Mouse (Mus musculus): Measurements from ENCODE around the gene Rnd1. TPM values are rescaled to one million over a fixed set of nuclear protein-coding genes. Genes with fewer than 3 reads are reported as not detected.

The Rnd1 gene
- polyA plus RNA-seq (2012; ENCODE audit: insufficient read depth, insufficient read length, low replicate concordance, missing spikeins), result not detected in 2 replicates

DNA sequence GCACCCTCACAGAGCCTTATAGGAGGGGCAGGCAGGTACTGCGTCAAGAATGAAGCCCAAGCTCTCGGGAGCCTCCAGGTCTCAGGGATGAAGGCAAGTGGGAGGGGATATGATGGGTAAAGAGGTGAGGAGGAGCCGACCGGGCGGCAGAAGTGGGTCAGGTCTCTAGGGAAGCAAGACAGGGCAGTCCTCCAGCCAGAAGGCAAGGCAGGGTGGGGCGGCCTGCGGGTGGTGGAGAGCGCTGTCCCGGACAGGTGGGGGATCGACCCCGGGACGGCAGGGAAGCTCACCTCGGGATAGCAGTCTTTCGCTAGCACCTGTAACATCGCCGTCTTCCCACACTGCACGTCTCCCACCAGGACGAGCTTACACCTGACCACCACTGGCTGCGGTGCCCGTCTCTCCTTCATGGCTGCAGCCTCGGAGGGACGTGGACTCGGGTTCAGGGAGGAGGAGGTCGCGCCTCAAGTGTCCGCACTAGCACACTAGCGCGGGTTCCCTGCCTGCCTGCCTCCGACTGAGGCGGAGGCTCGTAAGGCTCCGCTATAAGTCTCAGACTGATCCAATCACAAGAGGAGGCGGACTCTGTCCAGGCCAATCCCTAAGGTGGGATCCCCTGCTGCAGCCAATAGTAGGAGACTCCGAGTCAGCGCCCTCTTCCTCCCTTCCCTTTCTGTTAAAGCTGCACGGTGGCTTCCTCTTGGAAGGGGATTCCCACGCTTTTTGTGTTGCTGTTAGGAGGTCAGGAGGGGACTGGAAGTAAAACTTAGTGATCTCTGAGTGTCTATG lies at the start of gene Rnd1:
Rnd1 (minus strand) TSS at position 522 of the 789 bp plus-strand sequence.
- peak within 1 kb of the TSS; percentile 51 for H3K4me3 ChIP-seq (ENCODE audit: insufficient read depth, low read depth, low read length)
- WGBS, result under 1% methylated on average over 37 of the region's 37 CpGs
- peaks cover 28% of the 10 kb centered on the region for H3K4me1 ChIP-seq (ENCODE audit: control insufficient read depth, insufficient read depth, low read length)
- H3K27ac ChIP-seq (ENCODE audit: insufficient read depth, low read depth, low read length), result no peak within 1 kb of the TSS
- TF ChIP-seq CTCF (IDR thresholded peaks at IDR 0.05; ENCODE audit: insufficient read depth, low read depth, low read length), result no peak
- peak; percentile 99 for TF ChIP-seq POLR2A (IDR thresholded peaks at IDR 0.05; ENCODE audit: insufficient read depth, low read depth, low read length)

DNA sequence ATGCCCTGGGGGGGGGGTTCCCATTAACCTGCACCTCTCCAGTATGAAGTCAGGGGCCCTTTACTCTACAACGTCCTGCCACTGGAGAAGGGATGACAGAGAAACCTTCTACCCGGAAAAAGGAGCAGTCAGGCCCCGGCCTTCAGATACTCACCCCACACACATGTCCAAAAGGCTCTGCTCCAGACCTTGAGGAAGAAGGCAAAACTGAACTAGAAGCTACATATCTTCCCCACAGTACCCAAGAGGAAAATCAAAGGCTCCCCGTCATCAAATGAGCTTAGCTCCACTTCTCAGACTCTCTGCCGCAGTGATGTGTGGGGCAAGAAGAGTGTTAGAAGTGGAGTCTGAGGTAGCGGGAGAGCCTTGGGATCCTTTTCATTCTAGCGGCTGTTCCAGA lies 49.5 kb upstream of the Rnd1 start:
- Histone ChIP-seq H3K27ac (ENCODE audit: insufficient read depth, low read depth, low read length) (no peak overlapping the region), H3K4me1 (ENCODE audit: control insufficient read depth, insufficient read depth, low read length) (peaks cover 33% of the 10 kb centered on the region), H3K4me3 (ENCODE audit: insufficient read depth, low read depth, low read length) (no peak overlapping the region)
- TF ChIP-seq POLR2A (IDR thresholded peaks at IDR 0.05; ENCODE audit: insufficient read depth, low read depth, low read length) (no peak), CTCF (IDR thresholded peaks at IDR 0.05; ENCODE audit: insufficient read depth, low read depth, low read length) (no peak)
- WGBS, result 63% methylated on average over 7 of the region's 7 CpGs

DNA sequence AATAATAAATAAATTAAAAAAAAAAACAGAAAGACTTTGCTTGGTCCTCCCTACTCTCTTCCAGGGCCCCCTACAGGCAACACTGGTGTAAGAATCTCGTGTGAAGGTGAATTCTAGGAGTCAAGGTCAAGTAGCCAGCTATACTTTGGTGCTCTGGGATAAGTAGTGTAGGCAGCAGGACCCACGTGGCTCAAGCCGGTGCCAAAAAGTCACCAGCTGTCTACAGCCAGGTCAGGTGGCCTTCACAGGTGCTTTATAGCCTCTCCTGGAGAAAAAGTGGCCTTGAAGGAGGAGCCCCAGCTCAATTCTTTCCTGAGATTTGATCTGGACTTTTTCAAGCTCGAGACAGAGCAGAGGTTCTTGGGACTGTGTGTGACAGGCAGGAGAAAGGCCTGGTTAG lies 48.8 kb upstream of the Rnd1 start:
- Histone ChIP-seq H3K27ac (ENCODE audit: insufficient read depth, low read depth, low read length) (no peak overlapping the region), H3K4me3 (ENCODE audit: insufficient read depth, low read depth, low read length) (no peak overlapping the region), H3K4me1 (ENCODE audit: control insufficient read depth, insufficient read depth, low read length) (peaks cover 35% of the 10 kb centered on the region)
- WGBS, result 91% methylated on average over 4 of the region's 4 CpGs
- TF ChIP-seq POLR2A (IDR thresholded peaks at IDR 0.05; ENCODE audit: insufficient read depth, low read depth, low read length) (no peak), CTCF (IDR thresholded peaks at IDR 0.05; ENCODE audit: insufficient read depth, low read depth, low read length) (no peak)

DNA sequence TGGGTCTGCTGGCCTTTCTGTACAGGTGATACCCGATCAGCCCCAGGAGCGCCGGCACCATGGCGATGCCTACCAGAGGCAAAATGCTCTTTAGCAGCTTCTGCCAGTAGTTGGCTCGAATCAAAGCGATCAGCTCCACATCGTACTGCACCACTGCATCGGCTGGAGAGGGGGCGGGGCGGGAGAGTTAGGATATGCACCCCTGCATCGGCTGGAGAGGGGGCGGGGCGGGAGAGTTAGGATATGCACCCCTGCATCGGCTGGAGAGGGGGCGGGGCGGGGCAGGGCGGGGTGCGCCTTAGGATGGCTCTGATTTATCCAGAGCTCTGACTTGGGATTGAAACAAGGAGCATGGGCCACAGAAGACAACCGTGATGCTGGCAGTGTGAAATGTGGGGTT lies 47.2 kb upstream of the Rnd1 start:
- TF ChIP-seq CTCF (IDR thresholded peaks at IDR 0.05; ENCODE audit: insufficient read depth, low read depth, low read length), result no peak
- TF ChIP-seq POLR2A (IDR thresholded peaks at IDR 0.05; ENCODE audit: insufficient read depth, low read depth, low read length), result no peak
- WGBS, result 25% methylated on average over 19 of the region's 19 CpGs
- Histone ChIP-seq H3K4me3 (ENCODE audit: insufficient read depth, low read depth, low read length) (no peak overlapping the region), H3K27ac (ENCODE audit: insufficient read depth, low read depth, low read length) (no peak overlapping the region), H3K4me1 (ENCODE audit: control insufficient read depth, insufficient read depth, low read length) (peaks cover 35% of the 10 kb centered on the region)

DNA sequence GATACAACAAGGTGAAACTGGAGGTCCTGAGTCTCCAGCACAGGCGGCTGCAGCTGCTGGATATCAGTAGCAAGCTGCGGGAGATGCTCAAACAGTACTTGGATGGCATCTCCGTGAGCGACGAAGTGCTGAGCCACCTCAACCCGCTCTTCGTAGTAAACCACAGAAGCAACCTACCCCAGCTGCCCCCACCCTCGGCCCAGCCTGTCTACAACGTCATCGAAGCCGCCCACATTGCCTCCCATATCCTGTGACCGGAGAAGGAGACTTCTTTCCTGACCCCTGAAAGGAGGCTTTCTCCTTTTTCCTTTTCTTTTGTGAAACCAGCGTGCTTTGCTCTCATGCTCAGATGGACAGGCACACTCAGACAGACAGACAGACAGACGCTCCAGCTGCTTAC lies 45.6 kb upstream of the Rnd1 start:
- TF ChIP-seq CTCF (IDR thresholded peaks at IDR 0.05; ENCODE audit: insufficient read depth, low read depth, low read length), result no peak
- TF ChIP-seq POLR2A (IDR thresholded peaks at IDR 0.05; ENCODE audit: insufficient read depth, low read depth, low read length), result no peak
- H3K27ac ChIP-seq (ENCODE audit: insufficient read depth, low read depth, low read length), result no peak overlapping the region
- 49% methylated on average over 14 of the region's 14 CpGs for WGBS
- peaks cover 30% of the 10 kb centered on the region for H3K4me1 ChIP-seq (ENCODE audit: control insufficient read depth, insufficient read depth, low read length)
- no peak overlapping the region for H3K4me3 ChIP-seq (ENCODE audit: insufficient read depth, low read depth, low read length)

DNA sequence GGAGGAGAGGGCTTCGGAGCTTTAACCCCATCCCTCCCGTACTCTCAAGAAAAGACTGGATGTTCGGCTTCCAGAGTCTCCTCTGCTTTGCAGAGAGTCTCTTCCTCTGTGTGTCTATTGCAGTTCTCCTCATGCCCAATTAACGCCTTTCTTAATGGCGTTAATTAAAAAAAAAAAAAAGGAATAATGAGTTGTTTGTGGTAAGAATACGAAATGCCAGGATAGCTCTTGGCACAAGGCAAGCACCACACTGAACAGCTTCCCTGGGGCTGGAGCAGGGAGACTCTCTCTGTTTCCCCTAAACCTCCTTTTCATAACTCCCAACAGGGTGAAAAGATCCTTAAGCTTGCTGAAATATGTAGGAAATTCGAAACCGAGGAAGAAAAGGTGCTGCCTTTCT lies 44.9 kb upstream of the Rnd1 start:
- 38% methylated on average over 8 of the region's 8 CpGs for WGBS
- H3K4me3 ChIP-seq (ENCODE audit: insufficient read depth, low read depth, low read length), result no peak overlapping the region
- TF ChIP-seq CTCF (IDR thresholded peaks at IDR 0.05; ENCODE audit: insufficient read depth, low read depth, low read length) (no peak), POLR2A (IDR thresholded peaks at IDR 0.05; ENCODE audit: insufficient read depth, low read depth, low read length) (no peak)
- no peak overlapping the region for H3K27ac ChIP-seq (ENCODE audit: insufficient read depth, low read depth, low read length)
- peaks cover 24% of the 10 kb centered on the region for H3K4me1 ChIP-seq (ENCODE audit: control insufficient read depth, insufficient read depth, low read length)

DNA sequence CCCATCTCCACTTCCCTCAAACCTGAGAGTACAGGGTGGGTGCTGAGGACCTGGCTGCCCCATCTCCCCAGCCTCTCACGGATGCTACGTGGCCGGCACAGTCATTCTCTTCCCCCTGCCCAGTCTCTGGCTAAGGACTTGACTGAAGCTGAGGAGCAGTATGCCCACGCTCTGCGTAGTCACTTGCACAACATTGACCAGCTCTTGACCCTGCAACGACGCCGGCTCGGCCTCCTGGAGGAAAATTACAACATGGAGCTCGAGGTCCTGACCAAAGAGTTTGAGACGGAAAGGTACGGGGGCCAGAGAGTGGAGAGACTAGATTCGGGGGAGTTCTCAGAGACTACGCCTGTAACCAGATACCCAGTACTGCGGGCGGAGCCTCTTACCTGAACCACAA lies 40.0 kb upstream of the Rnd1 start:
- no peak for TF ChIP-seq CTCF (IDR thresholded peaks at IDR 0.05; ENCODE audit: insufficient read depth, low read depth, low read length)
- TF ChIP-seq POLR2A (IDR thresholded peaks at IDR 0.05; ENCODE audit: insufficient read depth, low read depth, low read length), result no peak
- H3K4me3 ChIP-seq (ENCODE audit: insufficient read depth, low read depth, low read length), result no peak overlapping the region
- 84% methylated on average over 16 of the region's 16 CpGs for WGBS
- no peak overlapping the region for H3K27ac ChIP-seq (ENCODE audit: insufficient read depth, low read depth, low read length)
- H3K4me1 ChIP-seq (ENCODE audit: control insufficient read depth, insufficient read depth, low read length), result peaks cover 6% of the 10 kb centered on the region; the same call in 1 of the 2 replicates

DNA sequence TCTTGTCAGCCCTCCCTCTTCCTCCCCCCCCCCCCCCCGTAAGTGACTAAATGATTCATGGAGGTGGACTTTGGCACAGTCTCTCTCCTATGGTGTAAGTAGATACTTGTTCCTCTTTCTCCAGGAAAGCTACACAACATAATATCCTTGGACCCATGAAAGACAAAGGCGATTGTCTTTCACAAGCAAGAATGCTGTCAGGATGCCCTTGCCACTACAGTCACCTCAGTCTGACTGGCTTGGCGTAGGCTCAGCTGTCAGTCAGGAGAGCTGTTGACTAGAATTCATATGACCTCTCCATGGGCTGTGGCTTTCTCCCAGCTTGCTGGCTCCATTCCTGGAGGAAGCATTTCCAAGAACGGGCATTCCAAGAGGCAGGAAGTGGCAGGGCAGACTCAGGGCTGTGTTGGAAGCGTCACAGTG lies 37.0 kb upstream of the Rnd1 start:
- Histone ChIP-seq H3K4me1 (ENCODE audit: control insufficient read depth, insufficient read depth, low read length) (no peaks in the 10 kb centered on the region), H3K27ac (ENCODE audit: insufficient read depth, low read depth, low read length) (no peak overlapping the region), H3K4me3 (ENCODE audit: insufficient read depth, low read depth, low read length) (no peak overlapping the region)
- TF ChIP-seq POLR2A (IDR thresholded peaks at IDR 0.05; ENCODE audit: insufficient read depth, low read depth, low read length), result no peak
- TF ChIP-seq CTCF (IDR thresholded peaks at IDR 0.05; ENCODE audit: insufficient read depth, low read depth, low read length), result no peak
- 54% methylated on average over 5 of the region's 5 CpGs for WGBS

DNA sequence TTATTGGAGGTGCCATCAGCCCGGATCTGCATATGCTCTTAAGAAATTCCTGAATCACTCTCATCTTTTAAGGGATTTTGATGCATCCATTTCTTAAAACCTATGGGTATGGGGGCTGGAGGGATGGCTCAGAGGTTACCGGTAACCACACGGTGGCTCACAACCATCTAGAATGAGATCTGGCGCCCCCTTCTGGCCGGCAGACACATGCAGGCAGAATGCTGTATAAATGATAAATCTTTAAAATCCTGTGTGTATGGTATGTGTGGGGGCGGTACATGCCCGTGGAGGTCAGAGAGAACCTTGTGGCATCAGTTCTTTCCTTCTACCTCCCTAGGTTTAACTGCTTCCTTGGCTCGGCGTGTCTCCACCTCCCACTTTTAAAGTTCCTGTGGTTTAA lies 33.2 kb upstream of the Rnd1 start:
- no peak overlapping the region for H3K27ac ChIP-seq (ENCODE audit: insufficient read depth, low read depth, low read length)
- no peak for TF ChIP-seq POLR2A (IDR thresholded peaks at IDR 0.05; ENCODE audit: insufficient read depth, low read depth, low read length)
- TF ChIP-seq CTCF (IDR thresholded peaks at IDR 0.05; ENCODE audit: insufficient read depth, low read depth, low read length), result peak; percentile 51
- no peak overlapping the region for H3K4me3 ChIP-seq (ENCODE audit: insufficient read depth, low read depth, low read length)
- H3K4me1 ChIP-seq (ENCODE audit: control insufficient read depth, insufficient read depth, low read length), result peaks cover 4% of the 10 kb centered on the region
- WGBS, result 19% methylated on average over 9 of the region's 9 CpGs

Data from olfactory bulb, adult 2 months (tissue).